Mouse (Mus musculus) embryonic fibroblast, embryonic 13.5 days (primary cell): ENCODE data around the gene Aldh1a3.
A peak's percentile ranks its signal among the peaks of the same experiment; 100 is the strongest.

Experiments
- CTCF ChIP-seq: IDR thresholded peaks from 2 replicates; pipeline ENCODE4 v1.5.1; 2011; ENCODE audit warnings: mild to moderate bottlenecking, control low read depth, low read length, moderate library complexity, borderline replicate concordance; ENCODE audit not compliant: insufficient read depth
- POLR2A ChIP-seq: IDR thresholded peaks from 2 replicates; pipeline ENCODE4 v1.6.1; 2011; ENCODE audit warnings: low read depth, mild to moderate bottlenecking, control low read depth, low read length, moderate library complexity

GRCm38 (mm10) chr7:66449971-66450752, 22.8 kb upstream of the Aldh1a3 start:
- TF ChIP-seq CTCF (no peak), POLR2A (0 out of 2 replicates have a peak, but pooled peaks have one; percentile 26)
